Mouse (Mus musculus) forebrain, embryonic 11.5 days (tissue): ENCODE results near the gene Rad51ap2. TPM values are rescaled to one million over a fixed set of nuclear protein-coding genes. Genes with fewer than 3 reads are reported as not detected.

Experiments used
- polyA plus RNA-seq: library from polyadenylated mRNA; unstranded; fragments of >200 nt; fragmentation: Nextera tagmentation; extraction: Ambion mirVana; gene quantifications from 2 replicates; pipeline ENCODE4 v1.2.1, GENCODE M21; 2014

Rad51ap2 gene
- polyA plus RNA-seq, 1 experiment from 2014 or later: 0.11 TPM

Other genes with a start within 250 kb of the Rad51ap2 start
- not detected in 2 replicates for gene Msgn1, start 247.1 kb upstream of the Rad51ap2 start, polyA plus RNA-seq
- 17.7 and 19.2 TPM in 2 replicates for gene Gen1, start 190.3 kb upstream of the Rad51ap2 start, polyA plus RNA-seq
- 137 and 153 TPM in 2 replicates for gene Smc6, start 190.2 kb upstream of the Rad51ap2 start, polyA plus RNA-seq
- 0.51 and 0.99 TPM in 2 replicates for gene Vsnl1, start 19.5 kb upstream of the Rad51ap2 start, polyA plus RNA-seq